Mouse (Mus musculus): ENCODE data around the gene Ntpcr. TPM values are rescaled to one million over a fixed set of nuclear protein-coding genes. Genes with fewer than 3 reads are reported as not detected.

The Ntpcr gene
- polyA plus RNA-seq, 1 experiment from 2014 or later = 37.6 TPM

DNA sequence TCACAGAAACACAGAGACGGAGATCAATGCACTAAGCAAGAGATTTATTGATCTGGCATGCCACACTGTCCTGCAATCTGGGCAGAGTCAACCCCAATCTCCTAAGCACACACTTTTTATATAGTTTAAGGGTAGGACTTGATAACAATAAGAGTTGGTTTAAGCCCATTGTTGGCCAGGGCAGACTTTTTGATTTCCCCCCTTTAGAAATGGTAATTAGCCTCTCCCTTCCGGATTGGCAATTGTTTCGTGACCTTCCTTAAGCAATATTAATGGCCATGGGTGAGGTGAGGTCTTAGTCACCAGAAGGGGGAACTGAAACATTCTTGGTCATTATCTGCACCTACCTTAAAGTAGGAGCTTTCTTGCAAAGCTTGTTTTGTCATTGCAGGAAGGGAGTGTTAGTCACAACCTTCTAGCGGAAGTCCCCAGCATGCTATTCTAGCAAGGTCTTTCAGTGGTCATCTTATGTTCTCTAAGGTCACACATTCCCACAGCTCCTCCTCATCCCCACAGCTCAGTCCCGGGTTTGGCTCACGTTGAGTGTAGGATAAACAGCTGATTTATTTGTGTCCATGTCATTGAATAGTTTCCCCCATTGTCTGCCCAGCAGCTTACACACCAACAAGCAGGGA is 30.3 kb upstream of the Ntpcr start:
- no peak overlapping the region for H3K27ac ChIP-seq (ENCODE audit: low read depth, low read length)
- ATAC-seq = no peak
- no peaks in the 10 kb centered on the region; the same call in 1 of the 2 replicates for H3K9me3 ChIP-seq (ENCODE audit: control insufficient read depth, low read length)
- no peak overlapping the region for H3K9ac ChIP-seq (ENCODE audit: low read depth, low read length)
- H3K4me3 ChIP-seq (ENCODE audit: low read length) = no peak overlapping the region
- H3K27me3 ChIP-seq (replicated peaks; ENCODE audit: control insufficient read depth, insufficient read depth, low read length) = no peaks in the 10 kb centered on the region
- no peaks in the 10 kb centered on the region for H3K4me1 ChIP-seq (ENCODE audit: control insufficient read depth, insufficient read depth, low read depth, low read length)
- WGBS = 53% methylated on average over 6 of the region's 6 CpGs
- no peaks in the 10 kb centered on the region for H3K36me3 ChIP-seq (ENCODE audit: control insufficient read depth, insufficient read depth, low read length)
- H3K4me2 ChIP-seq (ENCODE audit: low read length) = no peak overlapping the region

DNA sequence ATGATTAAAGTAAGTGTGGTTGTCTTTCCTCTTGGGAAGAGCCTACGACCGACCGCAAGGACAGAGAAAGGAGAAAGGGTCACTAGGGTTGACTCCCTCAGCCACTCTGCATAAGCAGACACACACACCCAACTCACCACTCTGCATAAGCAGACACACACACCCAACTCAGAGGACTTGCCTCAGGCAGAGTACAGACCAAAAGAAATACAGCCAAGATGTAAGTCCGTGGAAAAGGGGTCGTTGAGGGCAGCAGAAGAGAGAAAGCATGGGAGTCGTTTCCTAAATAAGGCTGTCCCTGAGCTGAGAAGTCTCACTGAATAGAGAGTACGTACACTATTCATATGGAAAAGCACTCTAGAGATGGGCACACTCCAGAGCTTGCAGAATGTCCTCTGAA is 29.4 kb upstream of the Ntpcr start:
- H3K4me3 ChIP-seq (ENCODE audit: low read length) = no peak overlapping the region
- H3K9ac ChIP-seq (ENCODE audit: low read depth, low read length) = no peak overlapping the region
- H3K9me3 ChIP-seq (ENCODE audit: control insufficient read depth, low read length) = no peaks in the 10 kb centered on the region; the same call in 1 of the 2 replicates
- H3K4me2 ChIP-seq (ENCODE audit: low read length) = no peak overlapping the region
- no peaks in the 10 kb centered on the region for H3K36me3 ChIP-seq (ENCODE audit: control insufficient read depth, insufficient read depth, low read length)
- H3K4me1 ChIP-seq (ENCODE audit: control insufficient read depth, insufficient read depth, low read depth, low read length) = no peaks in the 10 kb centered on the region
- no peaks in the 10 kb centered on the region for H3K27me3 ChIP-seq (replicated peaks; ENCODE audit: control insufficient read depth, insufficient read depth, low read length)
- ATAC-seq = no peak
- 81% methylated on average over 7 of the region's 7 CpGs for WGBS
- no peak overlapping the region for H3K27ac ChIP-seq (ENCODE audit: low read depth, low read length)

DNA sequence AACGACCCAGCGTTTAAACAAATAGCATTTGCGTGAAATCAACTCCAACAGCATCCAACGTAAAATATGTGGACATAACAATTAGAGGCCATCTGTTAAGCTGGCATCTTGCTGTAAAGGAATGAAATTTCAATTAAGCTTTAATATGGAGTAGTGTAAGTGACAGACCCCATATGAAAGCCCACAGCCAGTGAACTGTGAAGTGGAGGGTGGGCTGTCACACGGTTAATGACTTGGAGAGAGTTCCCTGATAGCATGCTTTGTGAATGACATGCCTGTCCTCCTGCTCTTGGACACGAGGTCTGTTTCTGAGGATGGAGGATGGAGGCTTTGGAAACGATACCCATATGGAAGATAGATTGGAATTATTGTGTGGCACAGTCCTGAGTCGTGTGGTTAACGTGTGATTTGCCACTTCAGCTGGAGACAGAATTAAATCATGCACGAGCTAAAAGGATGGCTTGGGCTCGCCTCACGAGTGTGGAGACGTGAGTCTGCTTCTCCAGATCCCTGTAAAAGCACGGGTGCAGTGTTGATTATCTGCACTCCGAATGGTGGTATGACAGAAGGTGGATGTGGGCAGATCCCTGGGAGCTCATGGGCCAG is 26.8 kb upstream of the Ntpcr start:
- Histone ChIP-seq H3K4me3 (ENCODE audit: low read length) (no peak overlapping the region), H3K4me1 (ENCODE audit: control insufficient read depth, insufficient read depth, low read depth, low read length) (0 out of 2 replicates have a peak, but pooled peaks cover 2% of the 10 kb centered on the region), H3K27ac (ENCODE audit: low read depth, low read length) (no peak overlapping the region), H3K27me3 (replicated peaks; ENCODE audit: control insufficient read depth, insufficient read depth, low read length) (no peaks in the 10 kb centered on the region), H3K36me3 (ENCODE audit: control insufficient read depth, insufficient read depth, low read length) (no peaks in the 10 kb centered on the region), H3K9me3 (ENCODE audit: control insufficient read depth, low read length) (no peaks in the 10 kb centered on the region), H3K9ac (ENCODE audit: low read depth, low read length) (no peak overlapping the region), H3K4me2 (ENCODE audit: low read length) (no peak overlapping the region)
- peak; percentile 65; the same call in 1 of the 2 replicates for ATAC-seq
- WGBS = 50% methylated on average over 15 of the region's 15 CpGs

DNA sequence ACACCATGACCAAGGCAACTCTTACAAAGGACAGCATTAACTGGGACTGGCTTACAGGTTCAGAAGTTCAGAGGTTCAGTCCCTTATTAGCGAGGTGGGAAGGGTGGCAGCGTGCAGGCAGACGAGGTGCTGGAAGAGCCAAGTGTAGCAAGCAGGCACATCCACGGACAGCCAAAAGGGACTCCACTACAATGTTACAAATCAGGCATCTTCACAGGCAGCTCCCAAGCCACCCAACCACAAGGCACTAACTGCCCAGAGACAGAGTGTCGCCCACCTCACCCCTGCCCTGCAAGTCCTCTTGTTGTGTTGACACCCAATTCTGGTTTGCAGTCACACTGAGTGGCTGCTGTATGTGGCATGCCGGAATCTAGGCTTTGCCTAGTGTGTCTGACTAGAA is 25.3 kb upstream of the Ntpcr start:
- H3K27me3 ChIP-seq (replicated peaks; ENCODE audit: control insufficient read depth, insufficient read depth, low read length) = no peaks in the 10 kb centered on the region
- H3K4me3 ChIP-seq (ENCODE audit: low read length) = no peak overlapping the region
- no peaks in the 10 kb centered on the region for H3K9me3 ChIP-seq (ENCODE audit: control insufficient read depth, low read length)
- no peak overlapping the region for H3K9ac ChIP-seq (ENCODE audit: low read depth, low read length)
- H3K36me3 ChIP-seq (ENCODE audit: control insufficient read depth, insufficient read depth, low read length) = no peaks in the 10 kb centered on the region
- no peak for ATAC-seq
- 92% methylated on average over 6 of the region's 6 CpGs for WGBS
- H3K4me1 ChIP-seq (ENCODE audit: control insufficient read depth, insufficient read depth, low read depth, low read length) = 0 out of 2 replicates have a peak, but pooled peaks cover 2% of the 10 kb centered on the region
- H3K27ac ChIP-seq (ENCODE audit: low read depth, low read length) = no peak overlapping the region
- no peak overlapping the region for H3K4me2 ChIP-seq (ENCODE audit: low read length)

DNA sequence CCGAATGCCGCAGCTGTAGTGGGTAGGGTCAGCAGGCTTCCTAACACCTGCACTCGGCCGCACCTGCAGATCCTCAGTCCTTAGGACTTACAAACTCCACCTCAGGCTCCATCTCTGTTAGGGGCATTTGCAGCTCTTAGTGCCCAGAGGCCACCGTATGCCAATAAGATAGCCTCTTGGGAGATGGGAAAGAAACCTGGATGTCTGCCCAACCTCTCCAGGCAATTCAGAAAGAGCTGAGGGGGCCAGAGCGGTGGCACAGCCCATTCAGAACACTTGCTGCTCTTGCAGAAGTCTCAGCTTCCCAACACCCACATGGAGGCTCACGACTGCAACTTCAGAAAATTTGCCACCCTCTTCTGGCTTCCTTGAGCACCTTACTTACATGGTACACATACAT is 23.9 kb upstream of the Ntpcr start:
- no peak overlapping the region for H3K4me2 ChIP-seq (ENCODE audit: low read length)
- no peaks in the 10 kb centered on the region for H3K36me3 ChIP-seq (ENCODE audit: control insufficient read depth, insufficient read depth, low read length)
- ATAC-seq = no peak
- no peak overlapping the region for H3K4me3 ChIP-seq (ENCODE audit: low read length)
- H3K27ac ChIP-seq (ENCODE audit: low read depth, low read length) = no peak overlapping the region
- H3K9ac ChIP-seq (ENCODE audit: low read depth, low read length) = no peak overlapping the region
- 70% methylated on average over 7 of the region's 7 CpGs for WGBS
- H3K9me3 ChIP-seq (ENCODE audit: control insufficient read depth, low read length) = no peaks in the 10 kb centered on the region
- H3K27me3 ChIP-seq (replicated peaks; ENCODE audit: control insufficient read depth, insufficient read depth, low read length) = no peaks in the 10 kb centered on the region
- H3K4me1 ChIP-seq (ENCODE audit: control insufficient read depth, insufficient read depth, low read depth, low read length) = 0 out of 2 replicates have a peak, but pooled peaks cover 2% of the 10 kb centered on the region

DNA sequence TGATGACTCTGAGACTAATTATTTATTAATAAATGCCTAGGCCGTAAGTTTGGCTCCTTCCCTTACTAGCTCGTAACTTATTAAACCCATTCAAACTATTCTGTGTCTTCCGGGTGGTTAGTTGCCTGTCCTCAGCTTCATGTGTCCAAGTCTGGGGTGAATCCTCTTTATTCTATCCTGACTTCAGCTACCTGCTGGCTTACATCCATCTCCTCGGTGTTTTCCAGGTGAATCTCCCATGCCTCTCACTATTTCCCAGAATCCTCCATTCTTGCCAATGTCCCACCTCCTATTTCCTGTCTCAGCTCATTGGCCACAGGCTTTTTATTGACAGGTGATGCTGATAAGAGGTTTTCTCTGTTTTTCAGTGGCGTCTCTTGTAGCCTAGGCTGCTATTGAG is 20.6 kb upstream of the Ntpcr start:
- no peak for ATAC-seq
- no peak overlapping the region for H3K4me2 ChIP-seq (ENCODE audit: low read length)
- no peaks in the 10 kb centered on the region for H3K9me3 ChIP-seq (ENCODE audit: control insufficient read depth, low read length)
- no peaks in the 10 kb centered on the region for H3K36me3 ChIP-seq (ENCODE audit: control insufficient read depth, insufficient read depth, low read length)
- 90% methylated on average over 5 of the region's 5 CpGs for WGBS
- no peak overlapping the region for H3K4me3 ChIP-seq (ENCODE audit: low read length)
- H3K9ac ChIP-seq (ENCODE audit: low read depth, low read length) = no peak overlapping the region
- H3K4me1 ChIP-seq (ENCODE audit: control insufficient read depth, insufficient read depth, low read depth, low read length) = 0 out of 2 replicates have a peak, but pooled peaks cover 2% of the 10 kb centered on the region
- H3K27ac ChIP-seq (ENCODE audit: low read depth, low read length) = no peak overlapping the region
- H3K27me3 ChIP-seq (replicated peaks; ENCODE audit: control insufficient read depth, insufficient read depth, low read length) = no peaks in the 10 kb centered on the region

DNA sequence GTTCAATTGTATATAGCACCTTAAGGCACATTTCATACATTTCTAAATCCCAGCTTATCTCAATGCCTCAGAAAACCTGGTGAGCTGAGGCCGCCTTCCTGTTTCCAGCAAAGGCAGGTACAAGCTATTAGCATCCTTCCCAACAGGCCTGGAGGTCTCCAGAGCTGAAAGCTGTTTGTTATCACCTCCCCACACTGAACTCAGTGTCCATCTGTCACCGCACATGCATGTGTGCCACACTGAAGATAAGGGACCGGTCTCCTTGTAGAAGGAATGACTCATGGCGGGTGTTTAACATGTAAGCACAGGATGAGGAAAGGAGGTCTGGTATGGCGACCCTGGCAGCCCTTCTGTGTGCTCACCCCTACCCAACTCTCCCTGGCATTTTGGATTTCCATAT is 18.2 kb upstream of the Ntpcr start:
- Histone ChIP-seq H3K27me3 (replicated peaks; ENCODE audit: control insufficient read depth, insufficient read depth, low read length) (no peaks in the 10 kb centered on the region), H3K9me3 (ENCODE audit: control insufficient read depth, low read length) (no peaks in the 10 kb centered on the region), H3K4me1 (ENCODE audit: control insufficient read depth, insufficient read depth, low read depth, low read length) (peaks cover 5% of the 10 kb centered on the region), H3K9ac (ENCODE audit: low read depth, low read length) (no peak overlapping the region), H3K36me3 (ENCODE audit: control insufficient read depth, insufficient read depth, low read length) (no peaks in the 10 kb centered on the region), H3K27ac (ENCODE audit: low read depth, low read length) (no peak overlapping the region), H3K4me3 (ENCODE audit: low read length) (no peak overlapping the region), H3K4me2 (ENCODE audit: low read length) (no peak overlapping the region)
- ATAC-seq = no peak
- 80% methylated on average over 5 of the region's 5 CpGs for WGBS

DNA sequence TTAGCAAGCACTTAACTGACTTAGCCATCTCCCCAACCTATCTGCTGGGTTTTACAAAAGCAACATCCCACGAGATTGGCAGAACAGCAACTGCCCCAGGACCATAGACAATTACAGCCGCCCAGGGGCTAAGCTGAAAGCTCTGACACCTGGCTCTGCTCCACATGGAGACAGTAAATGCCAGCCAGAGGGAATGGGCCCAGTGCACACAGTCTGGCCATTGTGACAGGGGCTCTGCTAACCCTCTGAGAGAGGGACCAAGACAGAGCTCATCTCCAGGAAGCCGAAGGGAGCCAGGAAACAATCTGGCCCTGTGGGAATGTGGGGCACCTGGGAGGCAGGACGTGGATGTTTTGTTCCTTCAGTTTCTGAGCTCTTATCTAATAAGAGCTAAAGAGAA is 13.6 kb upstream of the Ntpcr start:
- Histone ChIP-seq H3K9ac (ENCODE audit: low read depth, low read length) (no peak overlapping the region), H3K27ac (ENCODE audit: low read depth, low read length) (no peak overlapping the region; the same call in 1 of the 2 replicates), H3K27me3 (replicated peaks; ENCODE audit: control insufficient read depth, insufficient read depth, low read length) (no peaks in the 10 kb centered on the region), H3K36me3 (ENCODE audit: control insufficient read depth, insufficient read depth, low read length) (no peaks in the 10 kb centered on the region), H3K4me2 (ENCODE audit: low read length) (no peak overlapping the region), H3K4me3 (ENCODE audit: low read length) (no peak overlapping the region), H3K4me1 (ENCODE audit: control insufficient read depth, insufficient read depth, low read depth, low read length) (peaks cover 7% of the 10 kb centered on the region), H3K9me3 (ENCODE audit: control insufficient read depth, low read length) (no peaks in the 10 kb centered on the region)
- peak; percentile 86 for ATAC-seq
- WGBS = 22% methylated on average over 4 of the region's 4 CpGs

DNA sequence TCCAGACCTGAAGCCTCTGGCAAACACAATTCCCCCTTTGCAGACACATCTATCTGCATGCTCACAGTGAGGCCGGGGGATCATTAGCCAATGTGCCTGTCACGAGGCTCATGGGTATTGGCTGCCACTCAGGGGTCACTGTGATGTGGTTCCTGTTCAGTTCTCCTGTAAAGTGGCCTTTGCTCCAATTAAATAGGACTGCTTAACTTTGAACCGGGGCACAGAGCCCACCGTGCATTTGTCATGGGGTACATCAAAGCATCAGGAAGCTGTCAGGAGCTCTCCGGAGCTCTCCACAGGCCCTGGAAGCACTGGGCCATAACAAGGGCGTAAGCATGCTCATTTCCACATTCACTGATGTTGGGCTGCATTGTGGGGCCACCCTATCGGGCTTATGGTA is 13.2 kb upstream of the Ntpcr start:
- Histone ChIP-seq H3K36me3 (ENCODE audit: control insufficient read depth, insufficient read depth, low read length) (no peaks in the 10 kb centered on the region), H3K4me1 (ENCODE audit: control insufficient read depth, insufficient read depth, low read depth, low read length) (peaks cover 7% of the 10 kb centered on the region), H3K27me3 (replicated peaks; ENCODE audit: control insufficient read depth, insufficient read depth, low read length) (no peaks in the 10 kb centered on the region), H3K4me3 (ENCODE audit: low read length) (no peak overlapping the region), H3K9ac (ENCODE audit: low read depth, low read length) (no peak overlapping the region), H3K9me3 (ENCODE audit: control insufficient read depth, low read length) (no peaks in the 10 kb centered on the region), H3K4me2 (ENCODE audit: low read length) (no peak overlapping the region), H3K27ac (ENCODE audit: low read depth, low read length) (no peak overlapping the region; the same call in 1 of the 2 replicates)
- peak; percentile 64 for ATAC-seq
- WGBS = 22% methylated on average over 7 of the region's 7 CpGs

All from hindbrain, embryonic 16.5 days (tissue).